Mouse (Mus musculus) liver, embryonic 11.5 days (tissue): ENCODE data around the gene Gimap7. TPM values are rescaled to one million over a fixed set of nuclear protein-coding genes. Genes with fewer than 3 reads are reported as not detected.
A peak's percentile ranks its signal among the peaks of the same experiment; 100 is the strongest.

Experiments
- ATAC-seq: fragments of 200-750 bp; cut with Nextera tagmentation; replicated peaks from 2 replicates; pipeline ENCODE4 v1.8.0; 2017; ENCODE audit warnings: moderate number of reproducible peaks, mild to moderate bottlenecking, moderate TSS enrichment, moderate library complexity; ENCODE audit not compliant: low FRiP score
- DNase-seq: peaks from one replicate; pipeline ENCODE4 v3.0.0-alpha.2; 2017; ENCODE audit warnings: low spot score
- H3K27ac ChIP-seq: fragments of 300-500 bp; sonication (generic); 2 replicates; pipeline ENCODE4 v1.5.1; 2014; ENCODE audit warnings: mild to moderate bottlenecking, low read depth, low read length, control low read depth
- H3K27me3 ChIP-seq: fragments of 300-500 bp; sonication (generic); replicated peaks from 2 replicates; pipeline ENCODE4 v1.6.1; 2014; ENCODE audit warnings: low read length, mixed read lengths; ENCODE audit not compliant: control insufficient read depth, insufficient read depth
- H3K36me3 ChIP-seq: fragments of 300-500 bp; sonication (generic); 2 replicates; pipeline ENCODE4 v1.6.1; 2014; ENCODE audit warnings: mild to moderate bottlenecking, low read length, moderate library complexity, mixed read lengths; ENCODE audit not compliant: control insufficient read depth, insufficient read depth
- H3K4me1 ChIP-seq: fragments of 300-500 bp; sonication (generic); replicated peaks from 2 replicates; pipeline ENCODE4 v1.6.1; 2014; ENCODE audit warnings: low read length, mixed read lengths; ENCODE audit not compliant: control insufficient read depth, insufficient read depth
- H3K4me2 ChIP-seq: fragments of 300-500 bp; sonication (generic); 2 replicates; pipeline ENCODE4 v1.6.1; 2014; ENCODE audit warnings: mild to moderate bottlenecking, control low read depth, moderate library complexity
- H3K4me3 ChIP-seq: fragments of 300-500 bp; sonication (generic); 2 replicates; pipeline ENCODE4 v1.5.1; 2014; ENCODE audit warnings: low read depth, low read length, control low read depth
- H3K9ac ChIP-seq: fragments of 300-500 bp; sonication (generic); 2 replicates; pipeline ENCODE4 v1.6.1; 2014; ENCODE audit warnings: low read depth, low read length, control low read depth
- H3K9me3 ChIP-seq: fragments of 300-500 bp; sonication (generic); 2 replicates; pipeline ENCODE4 v1.6.1; 2016; ENCODE audit warnings: low read length, inconsistent platforms, mixed read lengths; ENCODE audit not compliant: control insufficient read depth
- WGBS: fragments of 180-500 bp; shearing (Covaris S2); extraction: QIAGEN DNeasy Blood & Tissue Kit; methylation state at CpG from one replicate; pipeline ENCODE4 v1.1.7; 2014; 5-methylcytosine and 5-hydroxymethylcytosine counted together
- polyA plus RNA-seq: library from polyadenylated mRNA; unstranded; fragments of >200 nt; fragmentation: Nextera tagmentation; extraction: Ambion mirVana; gene quantifications from 2 replicates; pipeline ENCODE4 v1.2.1, GENCODE M21; 2014

Gimap7 gene
- polyA plus RNA-seq, 1 experiment from 2014 or later, result not detected

GRCm38 (mm10) chr6:48732864-48733304 is 14.5 kb downstream of the Gimap7 start:
- no peak overlapping the region for H3K27ac ChIP-seq
- no peak overlapping the region for H3K9ac ChIP-seq
- no peak overlapping the region for H3K4me2 ChIP-seq
- ATAC-seq, result no peak
- H3K4me1 ChIP-seq, result no peaks in the 10 kb centered on the region
- H3K9me3 ChIP-seq, result no peaks in the 10 kb centered on the region
- no peaks in the 10 kb centered on the region for H3K27me3 ChIP-seq
- H3K36me3 ChIP-seq, result no peaks in the 10 kb centered on the region
- no peak for DNase-seq
- WGBS, result 30% methylated on average over 8 of the region's 8 CpGs
- no peak overlapping the region for H3K4me3 ChIP-seq

DNA sequence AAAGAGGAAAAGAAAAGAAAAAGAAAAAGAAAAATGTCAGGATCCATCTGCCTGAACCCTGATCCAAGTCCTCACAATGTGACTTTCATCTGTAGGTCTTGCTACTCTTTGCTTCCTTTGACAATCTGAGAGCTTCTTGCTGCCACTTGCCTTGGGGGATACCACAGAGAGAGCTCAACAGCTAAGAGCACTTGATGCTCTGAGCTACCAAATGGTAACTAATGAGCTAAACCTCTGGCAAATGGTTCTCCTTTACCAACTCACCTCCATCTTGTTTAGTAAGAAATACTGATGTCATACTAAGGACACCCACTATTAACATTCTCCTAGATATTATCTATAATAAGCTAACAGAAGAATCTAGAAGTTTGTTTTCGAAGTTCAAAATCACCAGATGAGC is 15.2 kb downstream of the Gimap7 start:
- Histone ChIP-seq H3K4me1 (no peaks in the 10 kb centered on the region), H3K27ac (no peak overlapping the region), H3K36me3 (no peaks in the 10 kb centered on the region), H3K4me3 (no peak overlapping the region), H3K9me3 (no peaks in the 10 kb centered on the region), H3K9ac (no peak overlapping the region), H3K27me3 (no peaks in the 10 kb centered on the region), H3K4me2 (no peak overlapping the region)
- ATAC-seq (no peak), DNase-seq (no peak)
- 85% methylated on average over 1 of the region's 1 CpGs for WGBS

DNA sequence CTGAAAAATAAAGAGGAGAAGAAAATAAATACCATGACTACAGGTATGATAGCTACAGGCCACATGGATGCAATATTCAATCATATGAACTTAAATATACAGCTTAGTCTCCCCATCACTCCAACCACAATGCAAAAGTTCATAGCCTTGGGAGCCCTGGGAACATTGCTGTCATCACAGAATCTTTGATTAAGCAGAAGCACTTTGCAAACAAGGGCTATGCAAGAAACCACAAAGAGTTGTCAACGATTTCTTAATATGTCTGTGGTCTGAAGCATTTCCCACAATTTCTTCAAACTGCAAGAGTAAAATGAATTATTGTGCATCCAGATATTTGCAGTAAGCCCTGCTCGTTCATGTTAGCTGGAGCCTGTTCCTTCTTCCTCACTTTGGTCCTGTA is 18.6 kb downstream of the Gimap7 start:
- ATAC-seq (no peak), DNase-seq (no peak)
- whole genome bisulfite sequencing, result 64% methylated on average over 2 of the region's 2 CpGs
- no peaks in the 10 kb centered on the region for H3K27me3 ChIP-seq
- H3K36me3 ChIP-seq, result no peaks in the 10 kb centered on the region
- no peak overlapping the region for H3K27ac ChIP-seq
- peaks cover 6% of the 10 kb centered on the region; the same call in 1 of the 2 replicates for H3K4me1 ChIP-seq
- H3K9ac ChIP-seq, result no peak overlapping the region
- no peak overlapping the region for H3K4me2 ChIP-seq
- H3K9me3 ChIP-seq, result no peaks in the 10 kb centered on the region
- H3K4me3 ChIP-seq, result no peak overlapping the region

GRCm38 (mm10) chr6:48737688-48738087 is 19.3 kb downstream of the Gimap7 start:
- no peaks in the 10 kb centered on the region for H3K36me3 ChIP-seq
- ATAC-seq, result no peak
- H3K27me3 ChIP-seq, result no peaks in the 10 kb centered on the region
- H3K4me2 ChIP-seq, result no peak overlapping the region
- H3K27ac ChIP-seq, result no peak overlapping the region
- 86% methylated on average over 5 of the region's 5 CpGs for WGBS
- H3K9ac ChIP-seq, result no peak overlapping the region
- H3K4me3 ChIP-seq, result no peak overlapping the region
- no peak for DNase-seq
- no peaks in the 10 kb centered on the region for H3K9me3 ChIP-seq
- peaks cover 8% of the 10 kb centered on the region; the same call in 1 of the 2 replicates for H3K4me1 ChIP-seq

- Histone ChIP-seq H3K9me3 (no peaks in the 10 kb centered on the region), H3K36me3 (no peaks in the 10 kb centered on the region), H3K27me3 (no peaks in the 10 kb centered on the region), H3K4me2 (peak within 1 kb of the TSS; percentile 43), H3K4me3 (peak within 1 kb of the TSS; percentile 37; the same call in 1 of the 2 replicates), H3K4me1 (peaks cover 10% of the 10 kb centered on the region; the same call in 1 of the 2 replicates), H3K27ac (no peak within 1 kb of the TSS; the same call in 1 of the 2 replicates), H3K9ac (peak within 1 kb of the TSS; percentile 55; the same call in 1 of the 2 replicates)
- WGBS, result 38% methylated on average over 15 of the region's 15 CpGs
- DNase-seq, result no peak
- ATAC-seq, result no peak
Observed at GRCm38 (mm10) chr6:48738961-48739779, 20.7 kb downstream of the Gimap7 start, which contains the start of gene Gimap1. TSS of gene Gimap1 (plus strand) at chr6:48739054.

GRCm38 (mm10) chr6:48739780-48740055 is 21.3 kb downstream of the Gimap7 start:
- Histone ChIP-seq H3K27me3 (no peaks in the 10 kb centered on the region), H3K9me3 (no peaks in the 10 kb centered on the region), H3K4me3 (peak overlapping the region; percentile 15; the same call in 1 of the 2 replicates), H3K4me1 (peaks cover 10% of the 10 kb centered on the region; the same call in 1 of the 2 replicates), H3K27ac (no peak overlapping the region), H3K9ac (no peak overlapping the region), H3K36me3 (no peaks in the 10 kb centered on the region), H3K4me2 (peak overlapping the region; percentile 43)
- ATAC-seq, result no peak
- WGBS, result 60% methylated on average over 3 of the region's 3 CpGs
- no peak for DNase-seq

GRCm38 (mm10) chr6:48740501-48741169 is 22.2 kb downstream of the Gimap7 start:
- Histone ChIP-seq H3K9me3 (no peaks in the 10 kb centered on the region), H3K4me1 (peaks cover 10% of the 10 kb centered on the region; the same call in 1 of the 2 replicates), H3K27ac (0 out of 2 replicates have a peak overlapping the region, but pooled peaks have one; percentile 27), H3K9ac (no peak overlapping the region), H3K27me3 (no peaks in the 10 kb centered on the region), H3K36me3 (no peaks in the 10 kb centered on the region), H3K4me2 (peak overlapping the region; percentile 43), H3K4me3 (0 out of 2 replicates have a peak overlapping the region, but pooled peaks have one; percentile 10)
- DNase-seq (no peak), ATAC-seq (no peak)
- 45% methylated on average over 3 of the region's 3 CpGs for WGBS

- Histone ChIP-seq H3K9me3 (no peaks in the 10 kb centered on the region), H3K4me1 (peaks cover 10% of the 10 kb centered on the region; the same call in 1 of the 2 replicates), H3K4me2 (peak overlapping the region; percentile 29), H3K4me3 (no peak overlapping the region), H3K27ac (peak overlapping the region; percentile 44; the same call in 1 of the 2 replicates), H3K9ac (no peak overlapping the region), H3K27me3 (no peaks in the 10 kb centered on the region), H3K36me3 (no peaks in the 10 kb centered on the region)
- WGBS, result 26% methylated on average over 3 of the region's 3 CpGs
- DNase-seq, result no peak
- 0 out of 2 replicates have a peak, but pooled peaks have one; percentile 18 for ATAC-seq
Observed at GRCm38 (mm10) chr6:48741273-48741672, 22.9 kb downstream of the Gimap7 start.
